8 mouse cellular contexts compared by ENCODE assay signal in genomic region chr16:35939261-35939660, GRCm38 (mm10). TPM values are rescaled to one million over a fixed set of nuclear protein-coding genes. Genes with fewer than 3 reads are reported as not detected.
A peak's percentile ranks its signal among the peaks of the same experiment; 100 is the strongest.
DNase-seq lines count a peak whose midpoint lies in the region; ATAC-seq and TF ChIP-seq lines count a peak whose summit lies in the region.

No protein-coding gene starts in this region.

- no peaks in the 10 kb centered on the region for H3K36me3 ChIP-seq in hindbrain, embryonic 16.5 days (ENCODE audit: control insufficient read depth, insufficient read depth, low read length)
- peaks cover 2% of the 10 kb centered on the region for H3K36me3 ChIP-seq in liver, embryonic 14.5 days (replicated peaks; ENCODE audit: control insufficient read depth, insufficient read depth, low read depth)
- no peaks in the 10 kb centered on the region for H3K36me3 ChIP-seq in myocyte (ENCODE audit: control insufficient read depth, insufficient read depth)

- TF ChIP-seq CTCF in liver, embryonic 14.5 days (IDR thresholded peaks at IDR 0.05; ENCODE audit: low read depth) = no peak

- no peak for TF ChIP-seq POLR2A in myocyte (IDR thresholded peaks at IDR 0.05; ENCODE audit: insufficient read length, low read depth)

- H3K9ac ChIP-seq in hindbrain, embryonic 16.5 days (ENCODE audit: low read depth, low read length) = peak overlapping the region; percentile 63
- H3K9ac ChIP-seq in liver, embryonic 14.5 days (replicated peaks) = peak overlapping the region; percentile 87

- ATAC-seq in hindbrain, embryonic 16.5 days = no peak
- ATAC-seq in liver, embryonic 14.5 days (ENCODE audit: insufficient read depth) = peak; percentile 53; the same call in 1 of the 2 replicates

- H3K79me2 ChIP-seq in myocyte (ENCODE audit: control insufficient read depth, insufficient read depth) = no peaks in the 10 kb centered on the region

- peaks cover 11% of the 10 kb centered on the region for H3K4me1 ChIP-seq in hindbrain, embryonic 16.5 days (ENCODE audit: control insufficient read depth, insufficient read depth, low read depth, low read length)
- peaks cover 0 to 8% of the 10 kb centered on the region in 2 experiments; a peak in 1 of 4 replicates for H3K4me1 ChIP-seq in liver, embryonic 14.5 days (replicated peaks; ENCODE audit: control insufficient read depth in 2 of 2, insufficient read depth in 2 of 2, low read length in 1 of 2)

- TF ChIP-seq EP300 in liver, embryonic 14.5 days (IDR thresholded peaks at IDR 0.05; ENCODE audit: low read depth) = no peak

- H3ac ChIP-seq in myocyte (ENCODE audit: control insufficient read depth, insufficient read length) = no peak overlapping the region

- peak; percentile 38 for DNase-seq in adrenal gland, postnatal 14 days
- DNase-seq in adrenal gland, postnatal 10 days = no peak
- peak; percentile 11 for DNase-seq in urinary bladder, postnatal 14 days (ENCODE audit: low spot score)
- DNase-seq in urinary bladder, postnatal 10 days (ENCODE audit: low spot score) = no peak
- DNase-seq in liver, embryonic 14.5 days (ENCODE audit: low read depth in 3 of 3, low spot score in 3 of 3) = peak in 1 of 3 experiments; percentile 29
- no peak for DNase-seq in right cerebral cortex, postnatal 10 days (ENCODE audit: low spot score in 2 of 2)

- H3K4me3 ChIP-seq in hindbrain, embryonic 16.5 days (ENCODE audit: low read length) = peak overlapping the region; percentile 55
- peak overlapping the region; percentile 80 to 88 for H3K4me3 ChIP-seq in liver, embryonic 14.5 days (ENCODE audit: insufficient read depth in 1 of 2, low read depth in 2 of 2, low read length in 2 of 2)
- peak overlapping the region; percentile 75 for H3K4me3 ChIP-seq in myocyte

- H3K27ac ChIP-seq in hindbrain, embryonic 16.5 days (ENCODE audit: low read depth, low read length) = no peak overlapping the region
- peak overlapping the region; percentile 39; the same call in 1 of the 2 replicates for H3K27ac ChIP-seq in liver, embryonic 14.5 days

- H3K9me3 ChIP-seq in hindbrain, embryonic 16.5 days (ENCODE audit: control insufficient read depth, low read length) = no peaks in the 10 kb centered on the region
- no peaks in the 10 kb centered on the region for H3K9me3 ChIP-seq in liver, embryonic 14.5 days (ENCODE audit: control insufficient read depth, low read length)

- H3K4me2 ChIP-seq in hindbrain, embryonic 16.5 days (ENCODE audit: low read length) = peak overlapping the region; percentile 82
- peak overlapping the region; percentile 85 for H3K4me2 ChIP-seq in liver, embryonic 14.5 days (ENCODE audit: low read depth)
- peak overlapping the region; percentile 86 for H3K4me2 ChIP-seq in myocyte (ENCODE audit: low read depth)

- 0 out of 2 replicates have a peak, but pooled peaks cover 2% of the 10 kb centered on the region for H3K27me3 ChIP-seq in hindbrain, embryonic 16.5 days (replicated peaks; ENCODE audit: control insufficient read depth, insufficient read depth, low read length)
- no peaks in the 10 kb centered on the region for H3K27me3 ChIP-seq in liver, embryonic 14.5 days (ENCODE audit: control insufficient read depth, insufficient read depth, low read length)
- no peaks in the 10 kb centered on the region for H3K27me3 ChIP-seq in myocyte (ENCODE audit: control insufficient read depth, insufficient read depth, insufficient read length)

- 5% methylated on average over 6 of the region's 6 CpGs for WGBS in hindbrain, embryonic 16.5 days
- 2% methylated on average over 6 of the region's 6 CpGs for WGBS in liver, embryonic 14.5 days (ENCODE audit: insufficient replicate concordance)

TF ChIP-seq in myocyte, 11 proteins besides CTCF, POLR2A, EP300 and RAD21:
- TF ChIP-seq POLR2AphosphoS2 (IDR thresholded peaks at IDR 0.05; ENCODE audit: insufficient read length, low read depth) (no peak), TCF12 (IDR thresholded peaks at IDR 0.05; ENCODE audit: insufficient read depth, poor library complexity, severe bottlenecking) (no peak), USF1 (IDR thresholded peaks at IDR 0.05; ENCODE audit: low read depth) (no peak), MYOD1 (IDR thresholded peaks at IDR 0.05; ENCODE audit: control insufficient read depth in 1 of 3, insufficient read length in 2 of 3, low read depth in 2 of 3) (no peak), MYOG (IDR thresholded peaks at IDR 0.05; ENCODE audit: control insufficient read depth in 1 of 3, insufficient read depth in 1 of 3, insufficient read length in 2 of 3, low read depth in 2 of 3) (no peak), E2F4 (IDR thresholded peaks at IDR 0.05; ENCODE audit: insufficient read depth) (no peak), MAX (IDR thresholded peaks at IDR 0.05; ENCODE audit: low read depth) (no peak), CEBPB (IDR thresholded peaks at IDR 0.05; ENCODE audit: insufficient read depth, poor library complexity, severe bottlenecking) (no peak), REST (IDR thresholded peaks at IDR 0.05; ENCODE audit: insufficient read depth, insufficient read length) (no peak), TCF3 (IDR thresholded peaks at IDR 0.05; ENCODE audit: insufficient read length, low read depth) (no peak), SRF (IDR thresholded peaks at IDR 0.05; ENCODE audit: control insufficient read depth, insufficient read length, low read depth) (no peak)

RNA-seq across cellular contexts. Expression of gene Dtx3l, which starts 0.3 kb away (rescaled TPM):
- total RNA-seq in adrenal gland, postnatal 14 days (2021) = 9.4 and 11.7 TPM in 2 replicates
- 10 to 100 TPM in 1 of 2 experiments, 1 to 10 TPM in 1; 8.7 to 10.1 TPM for total RNA-seq in adrenal gland, postnatal 10 days (2021)
- 1.4 and 1.5 TPM in 2 replicates for polyA plus RNA-seq in hindbrain, embryonic 16.5 days (2015; fragmentation: Nextera tagmentation; extraction: Ambion mirVana)
- 1.5 and 1.9 TPM in 2 replicates for polyA plus RNA-seq in liver, embryonic 14.5 days (2012; rRNA removed)
- polyA plus RNA-seq in liver, embryonic 14.5 days (2014; fragmentation: Nextera tagmentation; extraction: Ambion mirVana) = 3.2 and 3.5 TPM in 2 replicates
- polyA plus RNA-seq in myocyte (2012; fragmentation: generic; extraction: Trizol) = 0.83 TPM

RNA-seq across cellular contexts. Expression of gene Parp9, which starts 1.0 kb away (rescaled TPM):
- total RNA-seq in adrenal gland, postnatal 14 days (2021) = 13.8 and 16.1 TPM in 2 replicates
- 10 to 100 TPM; 12.5 to 16.4 TPM for total RNA-seq in adrenal gland, postnatal 10 days (2021)
- polyA plus RNA-seq in hindbrain, embryonic 16.5 days (2015; fragmentation: Nextera tagmentation; extraction: Ambion mirVana) = 1.8 and 2.2 TPM in 2 replicates
- polyA plus RNA-seq in liver, embryonic 14.5 days (2012; rRNA removed) = 2.8 and 4.3 TPM in 2 replicates
- polyA plus RNA-seq in liver, embryonic 14.5 days (2014; fragmentation: Nextera tagmentation; extraction: Ambion mirVana) = 6.9 and 7.6 TPM in 2 replicates
- polyA plus RNA-seq in myocyte (2012; fragmentation: generic; extraction: Trizol) = 1.2 TPM

RNA-seq across cellular contexts. Expression of gene Kpna1, which starts 39.3 kb away (rescaled TPM):
- total RNA-seq in adrenal gland, postnatal 14 days (2021) = 62.9 and 69.5 TPM in 2 replicates
- total RNA-seq in adrenal gland, postnatal 10 days (2021) = 10 to 100 TPM; 50.6 to 55.9 TPM
- 64.3 and 80.6 TPM in 2 replicates for polyA plus RNA-seq in hindbrain, embryonic 16.5 days (2015; fragmentation: Nextera tagmentation; extraction: Ambion mirVana)
- polyA plus RNA-seq in liver, embryonic 14.5 days (2012; rRNA removed) = 7.7 and 10.9 TPM in 2 replicates
- polyA plus RNA-seq in liver, embryonic 14.5 days (2014; fragmentation: Nextera tagmentation; extraction: Ambion mirVana) = 35.0 and 36.1 TPM in 2 replicates
- polyA plus RNA-seq in myocyte (2012; fragmentation: generic; extraction: Trizol) = 14.8 TPM

Comparison
In these comparisons a context has a peak if more than half of its experiments do, and no peak if none do; other contexts are left out.
1. DNase-seq: peak in adrenal gland, postnatal 14 days (single experiment) and urinary bladder, postnatal 14 days (single experiment); none in adrenal gland, postnatal 10 days (single experiment), urinary bladder, postnatal 10 days (single experiment) and right cerebral cortex, postnatal 10 days (0 of 2).
2. Peak in every context shown above with its lines, with median percentiles within 50 percentile points of each other: H3K4me2 ChIP-seq and H3K4me3 ChIP-seq.